Mouse (Mus musculus): ENCODE measurements around the gene Senp8.

Gene Senp8

DNA sequence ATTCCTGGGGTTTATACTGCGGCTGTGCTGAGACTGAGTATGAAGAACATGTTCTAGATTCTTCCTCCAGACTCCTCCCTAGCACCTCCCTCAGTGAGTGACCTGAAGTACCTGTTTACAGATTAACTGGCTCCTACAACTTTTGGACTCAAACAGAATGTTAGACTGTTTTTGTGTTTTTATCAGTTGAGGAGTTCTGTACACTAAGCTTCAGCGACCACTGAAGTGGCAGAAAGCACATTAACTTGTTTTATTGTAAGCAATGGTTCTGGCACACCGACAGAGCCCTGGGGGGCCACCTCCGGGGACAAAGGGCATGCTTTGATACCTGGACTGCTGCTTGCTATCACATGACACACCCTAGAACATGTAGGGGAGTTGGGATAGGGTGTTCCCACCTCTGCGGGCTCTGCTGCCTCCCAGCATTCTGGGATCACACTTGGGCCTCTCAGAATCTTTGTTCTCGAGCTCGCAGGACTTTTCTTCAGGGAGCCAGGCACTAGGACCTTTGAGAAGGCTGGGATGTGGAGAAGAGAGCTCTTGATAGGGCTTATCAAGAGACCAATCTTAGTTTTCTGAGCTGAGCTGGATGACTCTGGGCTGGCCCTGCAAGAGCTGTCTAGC is 34.1 kb downstream of the Senp8 start:
- no peak for DNase-seq (ENCODE audit: low spot score)

DNA sequence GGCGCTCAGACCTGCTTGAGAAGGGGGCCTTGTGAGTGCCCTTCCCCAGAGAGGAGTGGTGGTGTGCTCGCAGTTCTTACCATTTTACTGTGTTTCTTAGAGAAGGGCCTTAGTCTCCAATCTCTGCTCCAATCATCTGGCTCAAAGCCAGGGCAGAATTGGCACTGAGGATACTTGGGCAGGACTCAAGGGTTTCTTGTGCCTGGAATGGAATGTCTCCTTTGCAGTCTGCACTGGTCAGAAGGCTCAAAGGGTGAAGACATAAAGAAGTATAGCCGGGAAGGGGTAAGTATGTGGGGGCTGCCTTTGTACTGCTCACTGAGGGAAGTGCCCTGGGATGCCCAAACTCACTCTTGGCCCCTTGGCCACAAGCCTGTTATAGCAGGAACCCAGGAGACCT is 41.3 kb downstream of the Senp8 start:
- no peak for DNase-seq (ENCODE audit: low spot score)

DNA sequence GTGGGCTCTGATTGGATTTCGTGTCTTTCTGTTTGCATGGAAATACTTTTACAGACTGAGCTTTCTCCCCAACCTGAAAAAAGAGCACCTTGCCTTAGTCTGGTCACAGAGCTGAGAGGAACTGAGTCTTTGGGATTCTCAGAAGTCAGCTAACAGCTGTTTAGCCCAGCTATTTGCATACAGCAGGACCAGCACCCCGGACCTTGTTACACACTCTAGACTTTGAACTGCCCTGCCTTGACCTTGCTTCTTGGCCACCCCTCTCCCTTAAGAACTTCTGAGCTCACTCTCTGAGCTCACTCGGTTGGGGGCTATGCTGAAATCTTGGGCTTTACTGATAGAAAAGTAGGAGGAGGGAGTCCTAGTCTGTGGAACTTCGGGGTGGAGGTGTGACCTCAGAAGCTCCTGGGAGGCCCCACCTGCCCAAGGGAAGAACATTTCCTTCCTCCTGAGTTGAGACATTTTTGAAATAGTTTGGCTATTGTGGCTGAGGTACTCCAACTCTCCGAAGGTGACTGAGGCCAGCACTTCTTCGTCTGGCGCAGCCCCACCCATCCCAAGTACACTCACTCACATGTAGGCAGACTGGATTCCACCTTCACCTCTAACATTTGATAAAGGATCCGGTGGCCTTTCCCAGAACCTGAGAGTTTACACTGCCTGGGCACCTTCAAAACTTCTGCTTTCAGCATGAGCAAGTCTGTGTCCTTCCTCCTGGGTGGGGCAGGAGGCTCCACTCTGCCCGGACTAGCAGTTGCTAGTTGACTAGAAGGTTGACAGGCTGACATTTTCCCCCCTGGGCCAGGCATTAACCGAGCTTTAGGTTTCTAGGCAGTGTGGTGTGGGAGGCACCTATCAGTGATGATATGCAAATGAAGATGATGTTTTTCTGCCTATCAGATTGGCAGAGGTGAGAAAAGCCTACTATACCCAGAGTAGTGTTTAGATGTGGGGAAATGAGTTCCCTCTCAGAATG is 43.4 kb downstream of the Senp8 start:
- no peak for DNase-seq (ENCODE audit: low spot score)

DNA sequence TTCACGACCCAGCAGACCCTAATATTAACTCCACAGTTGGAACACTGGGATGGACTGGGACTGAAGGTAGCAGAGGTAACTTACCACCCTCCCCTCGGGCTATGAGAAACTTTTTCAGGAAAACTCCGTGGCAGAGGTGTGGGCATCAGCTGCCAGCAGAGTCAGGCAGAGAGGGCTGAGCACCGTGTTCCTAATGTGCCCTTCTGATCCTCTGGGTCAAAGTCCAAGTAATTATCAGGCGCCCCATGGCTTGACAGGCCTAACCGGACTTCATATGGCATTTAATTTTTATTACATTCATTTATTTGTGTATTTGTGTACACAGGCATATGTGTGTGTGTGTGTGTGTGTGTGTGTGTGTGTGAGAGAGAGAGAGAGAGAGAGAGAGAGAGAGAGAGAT is 47.4 kb downstream of the Senp8 start:
- no peak for DNase-seq (ENCODE audit: low spot score)

DNA sequence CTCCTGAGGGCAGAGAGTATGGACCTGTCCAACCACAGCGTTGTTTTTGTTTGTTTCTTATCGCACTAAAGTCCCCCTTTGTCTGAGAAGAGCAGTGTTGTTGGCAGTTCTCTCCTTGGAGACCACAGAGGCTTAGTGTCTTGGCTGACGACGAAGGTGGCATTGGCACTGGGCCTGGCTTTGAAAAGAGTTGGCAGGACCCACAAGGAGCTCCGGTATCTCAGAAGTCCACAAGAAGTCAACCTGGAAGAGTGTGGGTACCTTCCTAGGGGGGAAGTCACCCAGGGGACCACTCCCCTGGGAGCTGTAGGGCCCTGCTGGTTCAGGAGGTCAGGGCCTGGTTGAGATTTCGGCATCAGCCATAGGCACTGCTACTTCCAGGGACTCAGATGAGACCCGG is 49.4 kb downstream of the Senp8 start:
- no peak for DNase-seq (ENCODE audit: low spot score)

DNA sequence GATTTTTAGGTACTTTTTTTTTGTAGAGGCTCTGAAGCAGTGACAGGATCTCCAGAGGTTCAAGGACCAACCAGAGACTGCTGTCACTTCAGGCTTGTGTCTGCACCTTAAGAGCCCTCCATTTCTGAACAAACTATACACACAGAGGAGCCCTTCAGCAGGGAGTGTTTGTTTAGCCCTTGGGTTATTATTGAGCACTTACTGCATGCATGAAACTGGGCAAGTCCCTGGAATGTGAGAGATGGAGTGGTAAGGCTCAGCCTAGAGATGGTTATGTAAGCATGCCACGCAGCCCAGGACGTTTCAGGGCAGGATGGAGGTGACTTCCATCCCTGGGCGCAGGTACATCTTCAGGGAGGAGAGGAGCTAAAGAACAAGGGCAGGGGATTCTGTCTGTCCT is 54.1 kb downstream of the Senp8 start:
- no peak for DNase-seq (ENCODE audit: low spot score)

DNA sequence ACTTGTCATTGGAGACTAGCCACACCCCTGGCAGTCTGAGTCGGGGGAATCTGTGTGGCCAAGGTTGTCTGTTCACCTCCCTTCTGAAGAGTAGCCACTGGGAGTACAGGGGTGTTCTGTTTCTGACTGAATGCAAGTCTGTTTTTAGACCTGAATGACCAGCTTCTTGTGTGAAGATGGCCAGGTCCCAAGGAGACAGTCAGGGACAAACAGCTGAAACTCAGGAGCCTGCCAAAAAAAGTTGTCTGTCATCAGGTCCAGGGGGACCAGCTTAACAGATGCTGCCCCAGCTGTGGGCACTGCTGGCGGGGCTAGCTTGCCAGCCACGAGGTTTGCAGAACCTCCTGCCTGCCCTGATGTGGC is 55.1 kb downstream of the Senp8 start:
- DNase-seq (ENCODE audit: low spot score): no peak

DNA sequence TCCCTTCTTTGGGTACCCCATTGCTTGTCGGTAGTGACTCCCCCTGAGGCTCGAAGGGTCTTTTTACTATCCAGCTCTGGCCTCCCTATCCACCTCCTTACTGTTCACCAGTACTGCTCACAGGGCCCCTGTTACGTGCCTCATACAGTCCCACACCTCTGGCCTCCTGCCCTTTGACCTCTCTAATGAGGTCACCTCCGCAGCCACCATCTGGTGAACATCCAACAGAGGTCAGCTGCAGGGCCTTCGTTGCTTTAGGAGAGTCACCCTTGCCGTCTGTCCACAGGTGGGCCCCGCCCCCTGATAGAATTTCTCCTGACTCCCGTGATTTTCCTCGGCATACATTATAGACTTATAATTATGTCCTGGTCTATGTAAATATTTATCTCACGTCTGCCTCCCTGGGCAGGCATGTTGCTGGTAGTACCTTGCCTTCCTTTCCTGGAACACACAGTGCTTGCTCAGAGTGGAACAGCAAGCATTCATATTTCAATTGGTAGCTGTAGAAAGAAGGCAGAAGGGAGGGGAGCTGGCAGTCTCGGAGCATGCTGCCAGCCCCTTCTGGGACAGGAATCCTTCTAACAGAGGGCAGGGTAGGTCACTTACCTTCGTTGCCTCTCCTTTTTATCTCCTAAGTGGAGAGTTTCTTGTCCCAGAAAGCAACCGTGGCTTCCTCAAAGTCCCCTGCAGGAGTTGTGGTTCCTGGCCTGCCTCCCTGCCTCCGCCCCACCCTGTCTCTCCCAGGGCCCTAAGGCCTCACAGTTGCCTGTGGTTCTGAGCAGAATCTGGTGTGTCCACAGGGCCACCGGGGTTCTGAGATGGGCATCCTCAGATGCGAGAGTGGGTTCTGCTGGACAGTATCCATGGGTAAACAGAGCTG is 55.7 kb downstream of the Senp8 start:
- DNase-seq (ENCODE audit: low spot score): peak; percentile 65

DNA sequence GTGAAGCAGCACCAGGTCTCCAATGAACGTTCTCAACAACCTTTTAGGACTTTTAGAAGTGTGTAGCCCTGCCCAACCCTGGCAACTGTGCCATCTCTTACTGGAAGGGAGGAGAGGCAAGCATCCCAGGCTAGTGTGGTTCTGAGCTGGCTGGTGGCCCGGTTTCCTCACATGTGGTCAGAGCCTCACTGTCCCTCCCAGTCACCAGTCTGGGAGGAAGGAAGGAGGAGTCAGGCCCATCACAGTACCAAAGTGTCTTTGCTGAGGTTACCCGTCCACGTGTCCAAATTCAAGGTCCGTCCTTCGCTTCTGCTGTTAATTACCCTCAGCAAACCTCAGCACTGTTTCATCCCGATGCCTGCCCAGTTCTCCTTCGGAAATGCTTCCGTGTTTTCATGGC is 58.4 kb downstream of the Senp8 start:
- DNase-seq (ENCODE audit: low spot score): no peak

DNA sequence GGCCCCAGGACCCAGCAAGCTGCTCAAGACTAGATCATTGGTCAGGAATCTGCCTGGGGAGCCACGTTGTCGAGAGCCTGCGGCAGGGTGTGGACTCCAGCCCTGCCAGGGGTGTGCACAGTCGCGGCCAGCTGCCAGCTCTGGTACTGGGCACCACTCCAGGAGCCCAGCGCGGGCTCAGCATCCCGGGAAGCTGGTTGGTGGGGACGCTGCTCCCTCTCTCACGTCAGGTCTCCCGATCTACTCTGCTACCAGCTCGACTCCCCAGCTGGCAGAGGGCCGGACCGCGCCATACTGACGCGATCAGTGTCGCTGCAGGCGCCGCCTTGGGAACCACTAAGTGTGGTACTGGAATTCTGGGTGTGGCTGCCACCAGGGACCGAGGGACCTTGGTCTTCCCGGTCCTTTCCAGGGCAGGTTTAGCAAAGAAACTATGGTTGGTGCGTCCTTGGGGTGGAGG is 58.8 kb downstream of the Senp8 start:
- DNase-seq (ENCODE audit: low spot score): peak; percentile 44

DNA sequence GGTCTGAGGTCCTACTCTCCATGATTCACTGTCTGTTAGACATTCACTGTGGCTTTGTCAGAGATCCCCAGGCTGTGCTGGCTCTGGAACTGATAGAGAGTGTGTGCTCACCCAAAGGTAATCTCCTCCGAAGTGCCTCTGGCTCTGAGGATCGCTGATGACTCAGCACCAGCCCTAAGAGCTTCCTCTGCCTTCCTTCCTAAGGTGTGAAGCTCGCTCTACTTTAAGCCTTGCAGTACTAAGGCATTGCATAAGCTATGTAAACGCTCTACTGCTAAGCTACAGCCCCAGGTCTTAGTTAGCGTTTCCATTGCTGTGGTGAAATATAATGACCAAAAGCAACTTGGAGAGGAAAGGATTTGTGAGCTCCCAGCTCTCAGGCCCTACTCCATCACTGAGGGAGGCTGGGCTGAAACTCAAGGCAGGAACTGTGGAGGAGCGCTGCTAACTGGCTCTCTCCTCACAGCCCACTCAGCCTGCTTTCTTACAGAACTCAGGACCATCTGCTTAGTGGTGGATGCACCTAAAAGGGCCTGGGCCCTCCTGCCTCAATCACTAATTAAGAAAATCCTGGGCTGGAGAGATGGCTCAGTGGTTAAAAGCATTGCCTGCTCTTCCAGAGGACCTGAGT is 63.0 kb downstream of the Senp8 start:
- DNase-seq (ENCODE audit: low spot score): no peak

Measured in embryo, embryonic 10.5 days (tissue).